Mouse (Mus musculus): ENCODE data around the gene Tex12. TPM values are rescaled to one million over a fixed set of nuclear protein-coding genes. Genes with fewer than 3 reads are reported as not detected.

Gene Tex12
- total and polyA plus RNA-seq, 3 experiments = not detected

DNA sequence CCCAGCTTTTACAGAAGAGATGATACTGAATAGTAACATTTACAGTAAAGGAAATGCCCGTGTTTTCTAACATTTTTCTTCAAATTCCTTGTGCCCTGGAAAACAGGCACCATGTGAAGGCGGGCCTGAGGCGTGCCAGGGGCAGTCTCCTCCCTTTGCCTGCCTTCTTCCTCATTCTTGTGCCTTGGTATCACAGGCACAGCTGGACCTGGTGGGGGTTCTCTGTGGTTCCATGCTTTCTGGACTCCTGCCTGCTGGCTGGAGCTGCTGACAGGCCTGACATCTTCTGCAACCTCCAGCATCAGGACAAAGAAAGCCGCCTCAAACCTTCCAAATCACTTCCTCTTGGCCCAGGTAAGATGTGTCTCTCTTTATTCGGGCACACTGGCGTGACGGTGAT is 4.0 kb upstream of the Tex12 start:
- H3K4me3 ChIP-seq (ENCODE audit: control insufficient read depth in 1 of 2, insufficient read depth in 1 of 2, low read depth in 2 of 2, low read length in 2 of 2) = no peak overlapping the region
- no peaks in the 10 kb centered on the region for H3K4me1 ChIP-seq (ENCODE audit: control insufficient read depth in 1 of 2, insufficient read depth in 2 of 2, low read length in 2 of 2)
- no peak overlapping the region for H3K9ac ChIP-seq (ENCODE audit: control insufficient read depth, low read depth, low read length, poor library complexity, severe bottlenecking)
- peak; percentile 11 for DNase-seq (ENCODE audit: low read depth, low spot score)
- TF ChIP-seq E2F4 (IDR thresholded peaks at IDR 0.05; ENCODE audit: borderline replicate concordance, low read depth, low read length) (no peak), BHLHE40 (IDR thresholded peaks at IDR 0.05; ENCODE audit: borderline replicate concordance, low read depth, low read length) (no peak), TBP (IDR thresholded peaks at IDR 0.05; ENCODE audit: low read depth, low read length) (0 out of 2 replicates have a peak, but pooled peaks have one; percentile 38)
- H3K9me3 ChIP-seq (replicated peaks; ENCODE audit: insufficient read depth, low read length) = no peaks in the 10 kb centered on the region
- H3K36me3 ChIP-seq (ENCODE audit: control insufficient read depth in 1 of 2, insufficient read depth in 2 of 2, low read length in 2 of 2) = no peaks in the 10 kb centered on the region
- H3K79me2 ChIP-seq (ENCODE audit: control insufficient read depth, insufficient read depth, low read length, poor library complexity) = no peaks in the 10 kb centered on the region
- H3K27me3 ChIP-seq (ENCODE audit: control insufficient read depth in 1 of 2, insufficient read depth in 2 of 2, low read length in 2 of 2) = peaks cover 2 to 3% of the 10 kb centered on the region in 2 experiments; a peak in 3 of 4 replicates
- H3K27ac ChIP-seq (ENCODE audit: control insufficient read depth, low read depth, low read length) = no peak overlapping the region

DNA sequence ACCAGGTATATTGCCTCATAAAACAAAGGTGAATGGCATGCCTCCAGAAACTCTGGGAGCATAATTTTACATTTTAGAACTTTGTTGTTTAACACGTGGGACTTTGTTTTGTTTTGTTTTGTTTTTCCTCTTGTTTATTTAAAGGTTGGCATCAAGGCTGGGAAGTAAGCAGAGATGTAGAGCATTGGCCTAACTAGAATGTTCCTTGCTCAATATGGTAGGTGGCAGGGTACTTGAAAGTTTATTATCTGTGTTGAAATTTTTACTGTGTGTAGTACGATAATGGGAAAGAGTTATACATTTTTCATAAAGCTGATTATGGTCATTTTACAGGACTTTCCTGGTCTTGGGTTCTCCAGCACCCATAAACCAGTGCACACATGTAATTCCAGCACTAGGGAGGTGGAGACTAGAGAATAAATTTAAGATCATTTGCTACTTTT is 814 bp upstream of the Tex12 start:
- no peak overlapping the region for H3K4me3 ChIP-seq (ENCODE audit: control insufficient read depth in 1 of 2, insufficient read depth in 1 of 2, low read depth in 2 of 2, low read length in 2 of 2)
- H3K9me3 ChIP-seq (replicated peaks; ENCODE audit: insufficient read depth, low read length) = no peaks in the 10 kb centered on the region

DNA sequence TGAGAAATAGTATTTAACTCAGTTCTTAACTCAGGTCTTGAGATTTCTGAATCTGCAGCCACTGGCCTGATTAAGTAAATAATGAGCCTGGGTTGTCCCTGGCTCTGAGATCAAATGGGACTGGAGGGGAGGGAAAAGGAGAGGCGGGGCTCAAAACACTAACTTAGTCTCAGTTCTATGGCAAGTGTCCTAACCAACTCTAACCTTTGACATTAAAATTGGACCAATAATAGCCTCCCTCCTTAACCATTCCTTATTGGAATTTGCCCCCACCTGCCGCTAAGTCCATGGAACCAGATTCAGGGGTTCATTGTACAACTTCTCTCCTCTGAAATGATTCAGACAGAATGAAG is 6.1 kb downstream of the Tex12 start, which contains the start of gene Bco2:
Gene Bco2, minus strand, starts transcription at position 88 of the 353 bp plus-strand sequence.
- Histone ChIP-seq H3K9ac (ENCODE audit: control insufficient read depth, low read depth, low read length, poor library complexity, severe bottlenecking) (no peak within 1 kb of the TSS), H3K9me3 (replicated peaks; ENCODE audit: insufficient read depth, low read length) (no peaks in the 10 kb centered on the region), H3K36me3 (ENCODE audit: control insufficient read depth in 1 of 2, insufficient read depth in 2 of 2, low read length in 2 of 2) (peaks cover 0 to 11% of the 10 kb centered on the region in 2 experiments; a peak in 2 of 4 replicates), H3K27ac (ENCODE audit: control insufficient read depth, low read depth, low read length) (no peak within 1 kb of the TSS), H3K79me2 (ENCODE audit: control insufficient read depth, insufficient read depth, low read length, poor library complexity) (no peaks in the 10 kb centered on the region), H3K27me3 (ENCODE audit: control insufficient read depth in 1 of 2, insufficient read depth in 2 of 2, low read length in 2 of 2) (peaks cover 4 to 24% of the 10 kb centered on the region in 2 experiments; a peak in 3 of 4 replicates), H3K4me3 (ENCODE audit: control insufficient read depth in 1 of 2, insufficient read depth in 1 of 2, low read depth in 2 of 2, low read length in 2 of 2) (no peak within 1 kb of the TSS), H3K4me1 (ENCODE audit: control insufficient read depth in 1 of 2, insufficient read depth in 2 of 2, low read length in 2 of 2) (peaks cover 0 to 6% of the 10 kb centered on the region in 2 experiments; a peak in 2 of 4 replicates)
- no peak for DNase-seq (ENCODE audit: low read depth, low spot score)
- no peak for TF ChIP-seq MYB (IDR thresholded peaks at IDR 0.05; ENCODE audit: low read depth, low read length)
- TF ChIP-seq MAX (IDR thresholded peaks at IDR 0.05; ENCODE audit: low read length) = no peak
- TF ChIP-seq EP300 (IDR thresholded peaks at IDR 0.05; ENCODE audit: low read depth in 1 of 2, low read length in 2 of 2) = no peak

More for the DNA sequence above, 814 bp upstream of the Tex12 start:
- no peak for DNase-seq (ENCODE audit: low read depth, low spot score)
- H3K9ac ChIP-seq (ENCODE audit: control insufficient read depth, low read depth, low read length, poor library complexity, severe bottlenecking) = no peak overlapping the region
- H3K36me3 ChIP-seq (ENCODE audit: control insufficient read depth in 1 of 2, insufficient read depth in 2 of 2, low read length in 2 of 2) = no peaks in the 10 kb centered on the region
- no peak overlapping the region for H3K27ac ChIP-seq (ENCODE audit: control insufficient read depth, low read depth, low read length)
- H3K4me1 ChIP-seq (ENCODE audit: control insufficient read depth in 1 of 2, insufficient read depth in 2 of 2, low read length in 2 of 2) = no peaks in the 10 kb centered on the region
- TF ChIP-seq USF1 (IDR thresholded peaks at IDR 0.05; ENCODE audit: low read depth, low read length) (no peak), HCFC1 (IDR thresholded peaks at IDR 0.05; ENCODE audit: low read depth, low read length) (no peak), GATA1 (IDR thresholded peaks at IDR 0.05; ENCODE audit: low read depth, low read length) (no peak), MAX (IDR thresholded peaks at IDR 0.05; ENCODE audit: low read length) (no peak), MYB (IDR thresholded peaks at IDR 0.05; ENCODE audit: low read depth, low read length) (no peak), MAFK (IDR thresholded peaks at IDR 0.05; ENCODE audit: borderline replicate concordance, low read depth, low read length) (no peak), ZMIZ1 (IDR thresholded peaks at IDR 0.05; ENCODE audit: low read depth, low read length) (no peak)
- H3K27me3 ChIP-seq (ENCODE audit: control insufficient read depth in 1 of 2, insufficient read depth in 2 of 2, low read length in 2 of 2) = peaks cover 2 to 18% of the 10 kb centered on the region in 2 experiments; a peak in 3 of 4 replicates
- H3K79me2 ChIP-seq (ENCODE audit: control insufficient read depth, insufficient read depth, low read length, poor library complexity) = no peaks in the 10 kb centered on the region
